Comparison of ENCODE assay signal across 9 mouse cellular contexts in the genomic region with DNA sequence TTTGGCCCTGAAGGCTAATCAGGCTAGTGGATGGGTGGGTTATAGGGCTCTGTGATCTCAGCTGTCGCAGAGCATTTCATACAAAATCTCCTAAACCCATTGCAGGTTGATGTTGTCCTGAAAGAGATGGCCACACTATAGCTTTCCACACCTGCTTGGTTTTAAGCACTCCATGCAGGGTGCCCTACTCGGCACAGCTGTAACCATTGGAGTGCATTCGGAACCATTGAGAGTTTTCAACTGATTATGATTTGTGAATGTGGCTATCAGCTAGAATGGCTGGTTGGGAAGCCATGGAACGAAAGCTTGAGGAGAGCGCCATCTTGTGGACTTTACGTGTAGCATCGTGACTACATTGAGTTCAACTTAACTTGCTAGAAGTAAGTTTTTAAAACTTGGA.
DNase-seq lines count a peak whose midpoint lies in the region; ATAC-seq lines count a peak whose summit lies in the region.
"Had no signal": no experiment of that assay in that cellular context is flagged by ENCODE, and none has a peak within 500 bp of the region (broad histone marks: within the 10 kb centered on the region; RNA-seq: fewer than 3 reads in every experiment).

No protein-coding gene starts in this region.

- intact Hi-C loops in gastrocnemius, postnatal 14 days (cut with DNase I; ENCODE audit: low total_unique reads), result loop anchor here (1.0 to 10.0 kb wide), 3 partner anchors 91 to 760 kb away; partner anchors contain the start of gene Coq2
- intact Hi-C loops in left cerebral cortex, postnatal 25 days (cut with DNase I), result loop anchor here (1.0 to 5.0 kb wide), 2 partner anchors 89 to 238 kb away; partner anchors contain the start of gene Coq2

- no peak overlapping the region for H3K4me3 ChIP-seq in kidney, embryonic 15.5 days (replicated peaks)
- H3K4me3 ChIP-seq: embryonic facial prominence, embryonic 15.5 days had no signal

- 17% methylated on average over 7 of the region's 7 CpGs for WGBS in kidney, embryonic 15.5 days

- H3K27me3 ChIP-seq in kidney, embryonic 15.5 days, result peaks cover 28% of the 10 kb centered on the region
- H3K27me3 ChIP-seq: embryonic facial prominence, embryonic 15.5 days had no signal

- H3K9ac ChIP-seq in kidney, embryonic 15.5 days, result no peak overlapping the region
- H3K9ac ChIP-seq: embryonic facial prominence, embryonic 15.5 days had no signal

- H3K27ac ChIP-seq in kidney, embryonic 15.5 days, result no peak overlapping the region
- H3K27ac ChIP-seq: embryonic facial prominence, embryonic 15.5 days had no signal

- no peak for ATAC-seq in kidney, embryonic 15.5 days (replicated peaks; ENCODE audit: low FRiP score)

- no peaks in the 10 kb centered on the region for H3K4me1 ChIP-seq in kidney, embryonic 15.5 days
- H3K4me1 ChIP-seq: embryonic facial prominence, embryonic 15.5 days had no signal

- no peaks in the 10 kb centered on the region for H3K36me3 ChIP-seq in kidney, embryonic 15.5 days
- H3K36me3 ChIP-seq: embryonic facial prominence, embryonic 15.5 days had no signal

- H3K4me2 ChIP-seq in kidney, embryonic 15.5 days, result no peak overlapping the region
- H3K4me2 ChIP-seq: embryonic facial prominence, embryonic 15.5 days had no signal

- peak; percentile 53 for DNase-seq in kidney, adult 18-20 months
- DNase-seq in MEL-GATA-1-ER (ENCODE audit: extremely low read depth, low read depth), result peak; percentile 60
- peak; percentile 12 for DNase-seq in cerebellum, adult 8-10 months
- peak; percentile 12 for DNase-seq in gastrocnemius, postnatal 14 days
- DNase-seq in left cerebral cortex, postnatal 25 days (ENCODE audit: low spot score in 2 of 2), result peak; percentile 45 to 69
- DNase-seq in natural killer cell, adult 2 months (ENCODE audit: low spot score in 2 of 2), result peak; percentile 51 to 60
- peak; percentile 56 for DNase-seq in thymus, postnatal 4 days

- H3K9me3 ChIP-seq in kidney, embryonic 15.5 days (replicated peaks), result no peaks in the 10 kb centered on the region
- H3K9me3 ChIP-seq: embryonic facial prominence, embryonic 15.5 days had no signal
